Mouse (Mus musculus) spleen, postnatal 4 days (tissue): Measurements from ENCODE around the gene Slc25a30.
"Not testable (repeated sequence)": the region's sequence is repeated elsewhere in the genome, so short reads cannot be mapped to it uniquely, and the experiment has no call there.

Source experiments
- DNase-seq, 2 experiments: peaks; one replicate each; pipeline ENCODE4 v3.0.0; 2022; ENCODE audit warnings: low spot score in 2 of 2

The Slc25a30 gene

DNA sequence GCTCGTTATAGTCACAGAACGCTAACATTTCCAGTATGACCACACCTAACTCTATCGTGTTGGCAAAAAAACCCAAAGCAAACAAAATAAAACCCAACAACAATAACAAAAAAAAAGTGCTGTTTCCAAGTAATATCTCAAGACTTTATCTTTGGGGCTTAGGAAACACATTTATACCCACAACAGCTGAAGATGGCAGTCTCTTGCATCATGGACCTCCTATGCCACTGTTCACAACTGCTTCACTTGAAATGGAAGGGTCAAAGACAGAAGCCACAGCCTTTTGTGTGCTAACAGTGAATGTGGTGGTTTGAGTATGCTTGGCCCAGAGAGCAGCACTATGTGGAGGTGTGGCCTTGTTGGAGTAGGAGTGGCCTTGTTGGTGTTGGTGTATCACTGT lies 4.5 kb upstream of the Slc25a30 start:
- DNase-seq, result no peak

DNA sequence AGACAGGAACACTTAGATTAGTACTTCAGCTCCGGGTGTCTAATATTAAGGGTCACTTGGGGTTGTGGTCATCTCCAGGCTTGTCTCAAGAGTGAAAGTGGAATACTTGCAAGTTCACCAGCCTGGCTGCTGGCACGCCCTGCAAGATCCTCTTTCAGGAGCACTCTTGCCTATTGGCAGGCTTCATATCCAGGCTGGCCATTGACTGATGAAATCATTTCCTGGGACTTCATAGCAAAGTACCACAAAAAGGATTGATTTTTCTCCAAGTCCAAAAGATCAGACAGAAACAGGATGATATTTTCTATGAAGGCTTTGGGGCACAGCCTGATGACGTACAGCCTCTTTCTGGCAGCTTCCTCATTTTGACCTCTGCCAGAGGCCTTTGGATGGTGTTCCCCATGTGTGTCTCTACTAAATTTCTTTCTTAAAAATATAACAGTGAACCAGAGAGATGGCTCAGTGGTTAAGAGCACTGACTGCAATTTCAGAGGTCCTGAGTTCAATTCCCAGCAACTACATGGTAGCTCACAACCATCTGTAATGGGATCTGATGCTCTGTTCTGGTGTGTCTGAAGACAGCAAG lies 3.7 kb upstream of the Slc25a30 start:
- no peak for DNase-seq

DNA sequence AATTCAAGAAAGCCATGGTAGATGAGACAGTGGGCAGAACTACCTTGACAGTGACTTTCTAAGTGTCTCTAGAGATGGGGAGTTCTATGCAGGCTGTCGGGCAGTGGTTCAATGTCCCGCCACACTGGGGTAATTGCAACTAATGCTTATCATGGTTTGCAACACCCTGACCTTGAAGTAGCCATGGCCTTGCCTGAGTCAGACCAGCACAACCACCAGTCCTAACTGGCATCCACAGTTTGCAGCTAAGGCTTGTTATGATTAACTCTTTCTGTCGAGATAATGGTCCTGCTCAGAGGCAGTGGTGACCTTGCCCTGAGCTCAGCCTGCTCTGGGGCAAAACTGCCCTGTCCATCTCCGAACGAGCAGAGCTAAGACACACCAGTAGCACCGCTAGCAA lies 2.5 kb upstream of the Slc25a30 start:
- no peak for DNase-seq

DNA sequence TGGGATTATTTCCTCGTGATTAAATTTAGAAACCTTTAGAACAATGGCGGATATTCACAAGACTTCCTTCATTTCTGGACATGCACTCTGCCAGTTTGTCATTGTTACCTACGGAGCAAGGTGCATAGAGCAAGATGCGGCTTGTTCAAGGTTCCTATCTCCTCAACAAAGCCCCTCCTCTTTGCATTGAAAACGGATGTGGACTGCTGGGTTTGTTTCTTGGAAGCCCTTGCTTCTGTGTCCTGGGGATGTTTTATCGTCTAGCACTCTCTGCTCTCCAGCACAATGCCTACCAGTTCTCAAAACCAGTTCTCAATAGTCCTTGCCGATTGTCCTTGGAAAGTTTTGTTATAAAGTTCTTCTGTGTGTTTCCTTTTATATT lies 948 bp upstream of the Slc25a30 start:
- DNase-seq, result no peak

DNA sequence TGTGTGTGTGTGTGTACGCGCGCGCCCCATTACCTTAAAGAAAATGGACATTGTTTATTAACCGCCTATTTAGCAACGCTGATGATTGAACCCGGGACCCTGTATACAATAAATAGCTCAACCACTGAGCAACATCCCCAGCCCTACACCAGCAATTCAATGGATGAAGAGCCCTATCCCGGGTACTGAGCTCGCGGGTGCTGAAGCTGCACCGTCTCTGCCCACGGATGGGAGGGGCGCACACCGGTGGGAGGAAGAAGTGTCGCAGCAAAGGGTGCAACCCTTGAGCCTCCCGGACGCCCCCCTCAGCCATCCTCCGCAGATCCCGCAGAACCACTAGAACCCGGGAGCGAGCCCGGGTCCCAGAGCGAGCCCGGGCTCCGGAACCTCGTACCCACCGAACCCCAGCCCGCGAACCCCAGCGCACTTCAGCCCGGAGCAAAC lies 391 bp downstream of the Slc25a30 start:
- DNase-seq, result peak in 1 of 2 experiments; percentile 58

DNA sequence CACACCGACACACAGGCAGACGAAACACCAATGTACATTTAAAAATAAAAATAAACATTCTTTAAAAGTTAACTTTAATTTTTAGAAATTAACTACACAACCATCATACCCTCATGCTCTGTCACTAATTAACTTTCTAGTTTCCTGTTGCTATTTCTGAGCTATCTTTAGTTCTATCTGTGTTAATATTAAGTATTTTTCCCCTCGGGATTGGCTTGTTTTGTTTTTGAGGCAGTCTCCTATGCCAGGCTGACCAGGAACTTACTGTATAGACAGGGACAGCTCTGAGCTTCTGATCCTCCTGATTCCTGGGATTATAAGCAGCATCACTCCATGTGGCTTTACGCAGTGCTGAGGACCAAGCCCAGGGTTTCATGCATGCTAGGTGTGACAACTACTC lies 6.9 kb downstream of the Slc25a30 start:
- DNase-seq, result no peak

DNA sequence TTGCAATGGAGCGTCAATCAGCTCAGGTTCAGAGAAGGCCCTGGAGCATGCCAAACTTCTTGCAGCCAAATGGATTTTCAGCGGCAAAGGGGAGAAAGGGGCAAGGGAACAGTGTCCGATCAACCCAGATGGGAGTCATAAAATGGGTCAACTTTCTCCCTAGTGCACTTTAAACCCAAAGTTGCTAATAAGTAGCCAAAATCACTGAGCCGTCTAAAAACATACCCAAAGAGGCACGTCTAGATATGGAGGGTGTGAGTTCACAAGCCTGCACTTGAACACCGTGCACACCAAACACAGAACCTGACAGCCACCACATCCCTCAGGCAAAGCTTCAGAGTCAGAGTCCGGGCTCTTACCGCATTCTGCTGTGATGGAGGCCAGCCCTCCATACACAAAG lies 10.2 kb downstream of the Slc25a30 start:
- DNase-seq, result no peak

DNA sequence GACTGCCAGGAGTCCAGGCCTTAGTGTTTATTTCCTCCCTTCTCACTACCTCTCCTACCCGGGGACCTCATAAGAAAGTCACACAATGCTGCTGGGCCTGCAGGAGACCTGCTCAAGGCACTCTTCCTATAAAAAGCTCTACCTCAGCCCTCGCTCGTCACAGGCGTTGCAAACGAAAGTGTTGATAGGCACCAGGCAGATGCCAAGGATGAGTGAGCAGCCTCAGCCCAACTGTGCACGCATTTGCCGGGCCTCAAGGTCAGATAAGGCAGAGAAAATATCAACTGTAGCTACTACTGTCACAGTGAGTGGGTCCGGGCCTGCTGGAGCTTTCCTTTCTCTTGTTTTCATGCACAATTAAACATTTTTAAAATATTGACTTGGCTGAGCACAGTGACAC lies 13.4 kb downstream of the Slc25a30 start:
- peak in 1 of 2 experiments; percentile 62 for DNase-seq

DNA sequence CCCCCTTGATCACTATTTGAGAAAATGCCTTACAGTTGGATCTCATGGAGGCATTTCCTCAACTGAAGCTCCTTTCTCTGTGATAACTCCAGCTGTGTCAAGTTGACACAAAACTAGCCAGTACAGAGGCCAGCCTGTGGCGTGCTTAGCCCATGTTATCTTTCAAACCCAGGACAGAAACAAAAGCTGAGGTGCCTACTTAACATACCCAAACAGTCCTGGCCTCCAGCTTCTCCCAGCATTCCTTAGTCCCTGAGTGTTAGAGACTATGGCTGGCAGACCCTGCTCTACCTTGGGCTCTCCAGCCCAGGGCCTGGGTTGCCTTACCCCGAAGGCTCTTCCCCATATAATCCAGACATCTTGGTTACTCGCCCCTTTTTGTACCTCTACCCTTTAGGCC lies 14.4 kb downstream of the Slc25a30 start:
- not testable (repeated sequence) for DNase-seq

DNA sequence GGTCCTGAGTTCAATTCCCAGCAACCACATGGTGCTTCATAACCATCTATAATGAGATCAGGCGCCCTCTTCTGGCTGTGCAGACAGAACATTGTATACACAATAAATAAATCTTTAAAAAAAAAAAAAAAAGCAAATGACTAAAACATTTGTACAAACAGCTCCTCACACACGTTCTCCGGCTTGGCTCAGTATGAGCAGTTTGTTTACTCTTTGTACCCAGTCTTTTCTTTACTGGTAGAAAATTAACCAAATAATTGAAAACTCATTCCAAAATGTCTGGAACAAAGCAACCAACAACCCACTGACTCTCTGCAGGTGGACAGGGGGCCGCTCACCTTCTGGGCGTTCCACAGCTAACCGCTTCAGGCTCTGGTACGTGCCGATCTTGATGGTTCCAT lies 15.7 kb downstream of the Slc25a30 start:
- DNase-seq, result no peak

DNA sequence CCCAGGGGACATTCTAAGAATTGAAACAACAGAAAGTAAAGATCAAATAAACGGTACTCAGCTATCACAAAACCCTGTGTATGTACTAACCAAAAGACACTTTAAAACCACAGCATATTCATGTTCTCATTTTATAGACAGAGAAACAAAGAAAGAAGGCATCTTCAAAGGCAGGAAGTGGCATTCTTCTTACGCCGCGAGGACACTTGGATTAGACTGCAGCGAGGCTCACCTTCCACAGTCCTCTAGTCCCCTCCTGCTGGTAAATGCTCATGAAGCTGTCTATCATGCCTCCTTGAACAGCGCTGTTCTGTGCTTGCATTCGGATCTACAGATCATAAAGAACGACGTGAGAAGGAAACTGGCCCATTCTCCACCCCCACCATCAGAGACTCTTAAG lies 17.5 kb downstream of the Slc25a30 start:
- no peak for DNase-seq

DNA sequence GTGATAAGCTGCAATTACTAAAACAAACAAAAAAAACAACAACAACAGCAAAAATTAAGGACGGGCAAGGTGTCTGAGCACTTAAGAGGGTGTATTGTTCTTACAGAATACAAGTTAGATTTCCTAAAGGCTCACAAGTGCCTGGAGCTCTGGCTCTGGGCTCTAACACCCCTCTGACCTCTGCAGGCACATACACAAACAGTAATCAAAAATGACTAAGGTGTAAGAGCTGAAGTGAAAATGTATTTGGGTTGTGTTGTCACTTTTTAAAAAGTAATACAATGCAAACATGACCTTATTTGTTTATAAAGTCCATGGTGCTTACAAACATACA lies 18.6 kb downstream of the Slc25a30 start:
- DNase-seq, result no peak

DNA sequence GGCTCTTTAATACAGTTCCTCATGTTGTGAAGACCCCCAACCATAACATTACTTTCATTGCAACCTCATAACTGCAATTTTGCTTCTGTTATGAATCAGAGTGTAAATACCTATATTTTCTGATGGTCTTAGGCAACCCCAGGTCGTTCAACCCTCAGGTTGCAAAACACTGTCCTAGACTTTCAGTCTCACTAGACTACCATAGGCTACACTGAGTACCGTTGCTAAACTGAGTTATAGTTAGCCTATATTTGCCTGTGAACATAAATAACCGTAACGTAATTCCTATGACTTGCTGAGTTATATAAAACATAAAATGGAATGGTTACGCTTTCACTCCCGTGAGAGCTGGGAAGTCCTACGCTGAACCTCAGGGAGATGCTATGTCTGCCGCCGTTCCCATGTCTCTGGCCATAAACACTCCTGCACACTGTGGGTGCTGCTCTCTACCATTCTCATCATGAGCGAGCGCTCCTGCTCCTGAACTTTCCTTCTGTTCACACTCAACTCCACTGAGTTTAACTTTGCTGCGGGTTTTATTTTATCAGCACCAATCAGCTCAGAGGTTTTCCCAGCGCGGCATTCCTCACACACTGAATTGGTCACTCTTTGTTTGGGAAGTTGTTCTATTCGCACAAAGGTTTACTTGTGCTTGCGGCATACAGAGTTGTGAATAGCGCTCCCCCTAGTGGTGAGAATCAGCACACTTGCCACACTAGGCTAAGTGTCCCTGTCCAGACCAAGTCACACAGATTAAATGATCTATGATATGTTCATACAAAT lies 19.2 kb downstream of the Slc25a30 start:
- DNase-seq, result peak; percentile 62 to 83

DNA sequence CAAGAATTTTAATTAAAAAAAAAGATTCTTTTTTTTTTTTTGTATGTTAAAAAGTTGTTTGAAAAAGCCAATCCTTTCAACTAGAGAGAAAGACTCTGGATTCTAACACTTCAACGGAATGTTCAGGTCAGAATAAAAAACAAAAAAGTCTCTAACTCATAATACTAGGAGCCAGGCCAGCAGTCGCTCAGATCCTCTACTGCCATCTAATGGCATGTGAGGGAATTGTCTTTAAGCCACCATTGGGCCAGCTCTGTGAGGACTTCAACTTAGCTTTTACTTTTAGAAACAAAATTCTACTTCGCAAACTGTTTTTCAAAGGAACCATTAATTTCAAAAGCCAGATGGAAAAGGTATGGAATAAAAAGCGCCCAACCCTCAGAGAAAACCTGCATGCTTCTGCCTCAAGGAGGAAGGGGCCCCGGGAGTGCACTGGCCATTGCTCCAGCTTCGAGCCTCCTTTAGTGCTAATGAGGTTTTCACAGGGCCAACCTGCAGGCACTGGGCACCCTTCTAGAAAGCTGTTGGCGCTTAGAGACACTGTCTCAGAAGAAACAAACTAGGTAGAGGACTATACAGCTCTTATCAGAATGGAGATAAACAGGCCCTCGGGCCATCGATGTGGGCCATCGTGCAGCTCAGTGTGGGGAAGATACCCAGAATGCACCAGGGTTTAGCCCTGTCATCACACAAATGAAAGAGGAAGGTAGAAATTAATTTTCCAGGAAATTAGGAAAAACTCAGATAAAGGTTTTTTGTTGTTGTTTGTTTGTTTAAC lies 25.6 kb downstream of the Slc25a30 start:
- DNase-seq, result peak; percentile 58 to 76

DNA sequence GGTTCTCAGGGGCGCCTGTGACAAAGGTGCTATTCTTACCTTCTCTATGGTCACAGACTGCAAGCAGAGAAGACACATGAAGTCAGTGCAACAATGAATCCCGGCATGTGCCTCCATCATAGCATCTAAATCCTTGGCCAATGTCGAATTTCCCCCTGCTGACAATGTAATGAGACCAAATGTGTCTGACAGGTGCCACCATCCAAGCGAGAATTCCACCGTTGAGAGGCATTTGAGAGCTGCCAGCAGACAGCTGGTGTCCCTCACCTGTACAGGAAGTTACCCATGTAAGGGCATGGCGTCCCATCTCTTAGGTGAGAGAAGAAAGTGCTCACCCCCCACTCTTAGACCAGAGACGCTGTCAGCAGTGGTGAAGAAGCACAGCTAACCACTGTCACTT lies 28.4 kb downstream of the Slc25a30 start:
- no peak for DNase-seq

DNA sequence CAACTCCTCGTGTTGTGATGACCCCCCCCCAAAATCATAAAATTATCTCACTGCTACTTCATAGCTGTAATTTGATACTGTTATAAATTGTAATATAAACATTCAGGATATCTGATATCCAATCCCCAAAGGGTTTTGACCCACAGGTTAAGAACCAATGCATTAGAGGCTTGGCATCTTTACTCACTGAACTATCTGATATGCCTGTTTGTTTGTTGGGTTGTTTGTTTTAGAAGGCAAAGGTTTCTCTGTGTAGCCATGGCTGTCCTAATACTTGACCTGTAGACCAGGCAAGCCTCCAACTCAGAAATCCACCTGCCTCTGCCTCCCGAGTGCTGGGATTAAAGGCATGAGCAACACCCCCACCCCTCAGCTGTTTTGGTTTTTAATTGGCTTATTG lies 29.0 kb downstream of the Slc25a30 start:
- DNase-seq, result no peak

DNA sequence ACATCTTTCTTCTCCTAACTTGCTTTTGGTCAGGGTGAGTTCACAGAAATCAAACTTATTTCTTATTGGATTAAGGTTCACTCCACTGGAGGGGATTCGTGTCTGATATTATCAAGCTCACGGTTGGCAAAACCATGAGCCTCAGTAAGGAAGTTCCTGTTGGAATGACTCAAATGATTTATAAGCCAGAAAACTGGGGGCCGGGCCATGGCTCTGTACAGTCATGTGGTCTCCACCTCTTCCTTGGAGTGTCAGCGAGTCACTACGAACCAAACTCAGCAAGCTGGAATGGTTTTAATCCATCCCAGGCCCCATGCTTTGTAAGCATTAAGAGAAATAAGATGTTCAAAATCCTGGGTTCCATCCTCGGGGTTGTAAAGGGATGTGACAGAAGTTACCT lies 29.9 kb downstream of the Slc25a30 start:
- no peak for DNase-seq

DNA sequence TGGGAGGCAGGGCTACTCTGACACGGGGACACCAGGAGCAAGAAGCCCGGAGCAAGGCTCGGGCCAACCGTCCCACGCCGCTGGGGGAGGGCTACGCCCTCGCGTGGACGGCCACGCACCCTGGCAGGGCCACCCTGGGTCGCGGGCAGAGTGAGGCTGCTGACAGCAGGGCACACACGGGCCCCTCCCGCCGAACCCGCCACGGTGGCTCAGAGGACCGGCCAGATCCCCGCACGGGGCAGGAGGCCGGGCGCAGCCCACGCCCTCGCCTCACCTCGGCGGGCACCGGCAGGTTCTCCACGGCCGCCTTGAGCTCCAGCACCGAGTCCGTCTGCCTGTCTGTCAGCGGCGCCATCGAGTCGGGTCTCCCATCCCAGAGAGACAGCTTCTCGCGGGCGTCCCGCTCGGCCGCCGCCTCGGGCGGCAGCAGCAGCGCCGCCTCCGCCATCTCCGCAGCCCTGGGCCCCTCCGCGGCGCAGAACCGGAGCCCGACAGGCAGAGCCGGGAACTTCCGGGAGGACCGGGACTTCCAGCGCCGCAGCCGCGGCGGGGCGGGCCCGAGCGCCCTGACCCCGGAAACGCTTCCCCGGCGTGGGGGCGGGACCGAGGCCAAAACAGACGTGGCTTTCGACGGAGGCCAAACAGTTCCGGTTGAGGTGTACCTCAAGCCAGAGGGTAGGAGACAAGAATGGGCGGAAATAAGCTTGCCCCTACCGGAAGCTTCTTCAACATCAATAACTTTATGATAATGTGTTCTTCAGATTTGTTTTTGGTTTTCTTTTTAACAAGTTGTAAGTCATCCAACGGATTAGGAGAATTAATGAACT lies 32.6 kb downstream of the Slc25a30 start, which contains the start of gene Cog3:
Gene Cog3 (minus strand): TSS at position 527 of the 827 bp plus-strand sequence.
- peak; percentile 96 to 98 for DNase-seq

DNA sequence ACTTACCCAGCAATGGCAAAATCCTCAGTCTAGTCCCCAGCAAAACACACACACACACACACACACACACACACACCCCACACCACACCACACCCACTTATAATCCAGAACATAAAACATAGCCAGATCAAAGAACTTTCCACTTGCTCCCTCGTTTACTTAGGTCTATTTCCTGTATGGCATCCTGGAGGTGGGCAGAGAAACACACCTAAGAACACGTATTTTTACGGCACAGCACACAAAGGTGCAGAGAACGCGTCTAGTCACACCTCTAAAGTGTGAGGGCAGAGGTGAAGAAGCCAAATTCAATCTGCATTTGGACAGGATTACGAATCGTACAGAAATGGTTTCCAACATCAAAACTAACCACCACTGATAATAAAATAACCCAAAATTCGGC lies 33.6 kb downstream of the Slc25a30 start:
- DNase-seq, result no peak

DNA sequence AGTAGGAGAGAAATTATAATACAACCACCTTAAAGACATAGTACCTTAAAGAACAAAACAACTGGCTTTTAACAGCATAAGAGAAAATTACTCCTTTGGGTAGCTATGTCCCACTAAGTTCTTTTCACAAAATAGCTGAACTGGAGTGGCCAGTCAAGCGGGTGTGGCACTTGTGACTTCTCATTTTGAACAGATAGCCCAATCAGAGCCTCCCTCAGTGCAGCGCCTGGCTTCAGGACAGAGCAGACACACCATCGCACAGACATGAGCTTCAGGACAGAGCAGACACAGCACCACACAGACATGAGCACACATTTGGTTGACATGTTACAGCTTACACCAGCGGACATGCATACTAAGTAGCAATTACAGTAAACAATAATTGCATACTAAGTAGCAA lies 35.8 kb downstream of the Slc25a30 start:
- DNase-seq, result peak in 1 of 2 experiments; percentile 32

DNA sequence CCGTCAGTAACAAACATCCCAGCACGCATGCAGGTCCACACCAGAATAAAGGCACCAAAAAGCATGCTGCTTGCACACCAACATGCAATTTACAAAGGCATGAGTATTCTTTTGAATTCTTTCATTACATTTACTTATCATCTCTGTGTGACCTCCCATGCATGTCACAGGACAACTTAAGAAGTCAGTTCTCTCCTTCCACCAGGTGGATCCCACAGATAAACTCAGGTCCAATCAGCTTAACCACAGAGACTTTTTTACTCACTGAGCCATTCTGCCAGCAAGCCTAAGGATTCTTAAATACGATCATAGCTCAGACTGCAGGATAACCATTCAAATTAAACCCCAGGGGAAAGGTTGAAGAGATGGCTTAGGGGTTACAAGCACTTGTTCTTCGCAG lies 37.7 kb downstream of the Slc25a30 start:
- DNase-seq, result no peak

DNA sequence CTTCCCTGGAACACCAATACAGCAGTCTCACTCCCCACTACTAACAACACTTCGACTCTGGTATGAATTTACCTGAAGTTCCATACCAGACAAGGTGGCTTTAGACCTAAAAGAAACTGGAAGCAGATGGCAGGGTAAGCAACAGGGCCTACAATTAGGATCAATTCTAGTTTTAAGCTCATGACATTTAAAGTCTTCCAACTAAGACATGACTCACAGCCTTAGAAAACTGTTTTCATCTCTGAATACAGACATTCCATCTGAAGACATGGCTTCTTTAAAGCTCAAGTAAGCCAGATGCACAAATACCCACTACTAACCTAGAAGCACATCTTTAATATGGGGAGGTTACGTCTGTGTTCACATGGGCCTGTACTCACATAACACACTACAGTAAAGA lies 38.9 kb downstream of the Slc25a30 start:
- DNase-seq, result no peak
